Mouse (Mus musculus): ENCODE results near the gene Mpped2. TPM values are rescaled to one million over a fixed set of nuclear protein-coding genes. Genes with fewer than 3 reads are reported as not detected.

The Mpped2 gene
- polyA plus RNA-seq, 1 experiment from 2014 or later, result 102 TPM

DNA sequence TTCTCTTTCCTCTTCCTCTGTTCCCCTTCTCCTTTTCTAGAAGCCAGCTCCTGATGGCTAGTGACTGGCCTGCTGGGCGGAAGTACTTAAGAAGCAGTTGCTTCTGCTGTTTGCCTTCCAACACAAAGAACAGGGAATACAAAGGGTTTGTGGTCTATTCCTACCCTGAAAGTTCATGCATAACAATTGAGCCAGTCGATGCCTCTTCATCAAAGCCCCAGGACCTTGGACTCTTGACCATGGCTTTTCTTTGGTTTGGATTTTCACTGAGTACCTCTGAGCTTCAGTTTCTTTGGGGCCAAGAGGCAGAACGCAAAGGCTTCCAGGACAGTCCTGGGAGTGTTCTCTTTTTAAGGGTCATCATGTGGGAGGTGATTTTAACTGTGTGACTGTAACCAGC lies 57.8 kb downstream of the Mpped2 start:
- H3K4me2 ChIP-seq (ENCODE audit: low read depth, low read length), result no peak overlapping the region
- H3K9me3 ChIP-seq (replicated peaks; ENCODE audit: control insufficient read depth, low read length), result no peaks in the 10 kb centered on the region
- no peak overlapping the region for H3K27ac ChIP-seq (replicated peaks; ENCODE audit: low read depth, low read length)
- DNase-seq (ENCODE audit: low spot score), result no peak
- WGBS, result 69% methylated on average over 3 of the region's 3 CpGs
- no peak for ATAC-seq (replicated peaks; ENCODE audit: insufficient number of reproducible peaks, low FRiP score, low TSS enrichment, low read depth)
- no peak overlapping the region for H3K4me3 ChIP-seq (ENCODE audit: low read depth, low read length)
- no peaks in the 10 kb centered on the region for H3K27me3 ChIP-seq (ENCODE audit: control insufficient read depth, insufficient read depth, low read length)
- H3K4me1 ChIP-seq (ENCODE audit: control insufficient read depth, insufficient read depth, low read length), result no peaks in the 10 kb centered on the region
- H3K9ac ChIP-seq (replicated peaks; ENCODE audit: low read length), result no peak overlapping the region
- no peaks in the 10 kb centered on the region for H3K36me3 ChIP-seq (replicated peaks; ENCODE audit: control insufficient read depth, insufficient read depth, low read depth, low read length)

DNA sequence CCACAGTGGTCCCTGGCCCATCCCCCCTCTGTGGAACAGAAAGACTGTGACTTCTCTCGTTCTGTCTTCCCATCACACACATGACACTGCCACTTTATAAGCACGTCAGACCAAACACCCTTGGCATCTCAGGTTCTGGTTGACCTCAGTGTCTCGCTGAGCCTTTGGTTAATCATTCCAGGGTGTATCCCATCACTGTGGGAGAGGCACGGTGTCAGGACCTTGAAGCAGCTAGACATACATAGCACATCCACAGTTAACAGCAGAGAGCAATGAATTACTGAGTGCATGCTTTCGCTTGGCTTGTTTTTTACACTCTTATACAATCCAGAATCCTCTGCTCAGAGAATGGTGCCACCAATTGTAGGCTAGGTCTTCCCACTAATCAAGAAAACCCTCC lies 60.6 kb downstream of the Mpped2 start:
- Histone ChIP-seq H3K9me3 (replicated peaks; ENCODE audit: control insufficient read depth, low read length) (no peaks in the 10 kb centered on the region), H3K27me3 (ENCODE audit: control insufficient read depth, insufficient read depth, low read length) (no peaks in the 10 kb centered on the region), H3K27ac (replicated peaks; ENCODE audit: low read depth, low read length) (no peak overlapping the region), H3K4me2 (ENCODE audit: low read depth, low read length) (no peak overlapping the region), H3K9ac (replicated peaks; ENCODE audit: low read length) (no peak overlapping the region), H3K36me3 (replicated peaks; ENCODE audit: control insufficient read depth, insufficient read depth, low read depth, low read length) (no peaks in the 10 kb centered on the region), H3K4me1 (ENCODE audit: control insufficient read depth, insufficient read depth, low read length) (no peaks in the 10 kb centered on the region), H3K4me3 (ENCODE audit: low read depth, low read length) (no peak overlapping the region)
- ATAC-seq (replicated peaks; ENCODE audit: insufficient number of reproducible peaks, low FRiP score, low TSS enrichment, low read depth) (no peak), DNase-seq (ENCODE audit: low spot score) (no peak)
- WGBS, result 62% methylated on average over 5 of the region's 5 CpGs

DNA sequence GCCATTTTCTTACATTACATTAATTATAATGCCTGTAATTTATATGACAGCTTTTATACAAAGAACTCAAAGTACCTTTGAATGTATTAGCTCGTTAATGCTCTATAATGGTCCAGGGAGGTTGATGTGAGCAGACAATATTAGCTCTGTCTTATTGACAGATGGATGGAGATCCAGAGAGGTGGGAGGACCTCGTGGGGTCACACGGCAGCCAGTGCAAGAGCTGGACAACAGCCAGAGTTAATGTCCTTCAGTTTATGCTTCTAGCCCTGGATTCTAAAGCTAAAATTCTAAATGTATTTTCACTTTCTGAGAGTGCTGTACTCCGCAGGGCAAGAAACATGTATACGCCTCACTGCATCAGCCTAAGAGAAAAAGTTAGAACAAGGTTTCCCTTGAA lies 61.6 kb downstream of the Mpped2 start:
- H3K4me3 ChIP-seq (ENCODE audit: low read depth, low read length), result no peak overlapping the region
- DNase-seq (ENCODE audit: low spot score) (no peak), ATAC-seq (replicated peaks; ENCODE audit: insufficient number of reproducible peaks, low FRiP score, low TSS enrichment, low read depth) (no peak)
- 63% methylated on average over 5 of the region's 5 CpGs for WGBS
- H3K9me3 ChIP-seq (replicated peaks; ENCODE audit: control insufficient read depth, low read length), result no peaks in the 10 kb centered on the region
- H3K4me2 ChIP-seq (ENCODE audit: low read depth, low read length), result no peak overlapping the region
- H3K4me1 ChIP-seq (ENCODE audit: control insufficient read depth, insufficient read depth, low read length), result no peaks in the 10 kb centered on the region
- H3K27me3 ChIP-seq (ENCODE audit: control insufficient read depth, insufficient read depth, low read length), result no peaks in the 10 kb centered on the region
- no peaks in the 10 kb centered on the region for H3K36me3 ChIP-seq (replicated peaks; ENCODE audit: control insufficient read depth, insufficient read depth, low read depth, low read length)
- H3K27ac ChIP-seq (replicated peaks; ENCODE audit: low read depth, low read length), result no peak overlapping the region
- no peak overlapping the region for H3K9ac ChIP-seq (replicated peaks; ENCODE audit: low read length)

DNA sequence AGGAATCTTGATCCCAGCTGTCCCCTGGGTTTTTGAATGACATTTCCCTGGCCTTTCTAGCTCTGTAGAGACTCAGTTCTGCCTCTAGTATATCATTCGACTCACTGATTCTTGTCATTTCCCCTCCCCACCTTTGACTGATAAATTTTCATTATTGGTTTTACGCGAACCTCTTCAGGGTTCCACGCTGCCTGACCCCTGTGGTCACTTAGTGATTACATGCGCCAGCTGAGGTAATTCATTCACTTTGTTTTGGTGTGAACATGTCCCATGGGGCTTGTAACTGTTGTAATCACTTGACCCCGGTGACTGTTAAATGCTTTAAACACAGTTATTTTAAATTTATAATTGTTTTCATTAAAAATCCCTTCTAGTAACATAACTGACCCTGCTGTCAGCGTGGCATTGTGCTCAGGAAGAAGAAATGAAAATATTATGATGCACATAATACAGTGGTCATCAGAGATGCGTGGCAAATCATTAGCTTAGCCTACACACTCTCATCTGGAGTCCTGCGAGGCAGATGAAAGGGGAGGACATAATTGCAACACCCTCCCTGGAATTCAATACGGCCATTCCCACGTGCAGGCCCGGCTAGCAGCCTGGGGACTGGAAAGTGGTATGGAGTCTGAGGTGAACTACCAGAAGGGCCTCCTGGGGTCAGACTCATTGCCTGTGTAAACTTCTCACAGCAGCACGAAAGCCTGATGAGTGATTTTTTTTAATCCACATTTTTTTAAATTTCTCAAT lies 63.5 kb downstream of the Mpped2 start:
- no peaks in the 10 kb centered on the region for H3K27me3 ChIP-seq (ENCODE audit: control insufficient read depth, insufficient read depth, low read length)
- no peak overlapping the region for H3K27ac ChIP-seq (replicated peaks; ENCODE audit: low read depth, low read length)
- no peaks in the 10 kb centered on the region for H3K36me3 ChIP-seq (replicated peaks; ENCODE audit: control insufficient read depth, insufficient read depth, low read depth, low read length)
- H3K4me2 ChIP-seq (ENCODE audit: low read depth, low read length), result no peak overlapping the region
- H3K4me1 ChIP-seq (ENCODE audit: control insufficient read depth, insufficient read depth, low read length), result no peaks in the 10 kb centered on the region
- 22% methylated on average over 13 of the region's 13 CpGs for WGBS
- H3K9ac ChIP-seq (replicated peaks; ENCODE audit: low read length), result no peak overlapping the region
- no peak overlapping the region for H3K4me3 ChIP-seq (ENCODE audit: low read depth, low read length)
- H3K9me3 ChIP-seq (replicated peaks; ENCODE audit: control insufficient read depth, low read length), result no peaks in the 10 kb centered on the region
- ATAC-seq (replicated peaks; ENCODE audit: insufficient number of reproducible peaks, low FRiP score, low TSS enrichment, low read depth) (0 out of 2 replicates have a peak, but pooled peaks have one; percentile 49), DNase-seq (ENCODE audit: low spot score) (no peak)

DNA sequence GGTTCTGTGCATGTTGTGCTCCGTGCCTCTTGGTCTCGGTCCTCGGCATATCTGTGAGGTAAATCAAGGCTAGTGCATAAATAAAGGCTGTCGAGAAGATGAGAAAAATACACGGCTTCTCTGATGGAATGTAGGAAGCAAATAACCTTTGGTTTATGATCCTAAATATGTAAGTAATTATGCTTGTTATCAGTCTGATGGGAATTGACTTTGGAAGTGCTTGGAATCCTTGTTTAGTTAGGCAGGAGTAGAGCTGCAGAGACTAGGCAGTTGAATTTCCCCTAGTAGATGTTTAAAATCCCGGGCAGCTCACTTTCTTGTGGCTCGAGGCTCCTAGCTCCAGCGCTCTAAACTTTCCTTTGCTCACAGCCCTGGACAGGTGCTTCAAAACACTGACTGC lies 69.9 kb downstream of the Mpped2 start:
- Histone ChIP-seq H3K9me3 (replicated peaks; ENCODE audit: control insufficient read depth, low read length) (no peaks in the 10 kb centered on the region), H3K4me1 (ENCODE audit: control insufficient read depth, insufficient read depth, low read length) (no peaks in the 10 kb centered on the region), H3K27ac (replicated peaks; ENCODE audit: low read depth, low read length) (no peak overlapping the region), H3K36me3 (replicated peaks; ENCODE audit: control insufficient read depth, insufficient read depth, low read depth, low read length) (no peaks in the 10 kb centered on the region), H3K4me3 (ENCODE audit: low read depth, low read length) (no peak overlapping the region), H3K27me3 (ENCODE audit: control insufficient read depth, insufficient read depth, low read length) (no peaks in the 10 kb centered on the region), H3K4me2 (ENCODE audit: low read depth, low read length) (no peak overlapping the region), H3K9ac (replicated peaks; ENCODE audit: low read length) (no peak overlapping the region)
- 48% methylated on average over 8 of the region's 8 CpGs for WGBS
- ATAC-seq (replicated peaks; ENCODE audit: insufficient number of reproducible peaks, low FRiP score, low TSS enrichment, low read depth) (no peak), DNase-seq (ENCODE audit: low spot score) (no peak)

DNA sequence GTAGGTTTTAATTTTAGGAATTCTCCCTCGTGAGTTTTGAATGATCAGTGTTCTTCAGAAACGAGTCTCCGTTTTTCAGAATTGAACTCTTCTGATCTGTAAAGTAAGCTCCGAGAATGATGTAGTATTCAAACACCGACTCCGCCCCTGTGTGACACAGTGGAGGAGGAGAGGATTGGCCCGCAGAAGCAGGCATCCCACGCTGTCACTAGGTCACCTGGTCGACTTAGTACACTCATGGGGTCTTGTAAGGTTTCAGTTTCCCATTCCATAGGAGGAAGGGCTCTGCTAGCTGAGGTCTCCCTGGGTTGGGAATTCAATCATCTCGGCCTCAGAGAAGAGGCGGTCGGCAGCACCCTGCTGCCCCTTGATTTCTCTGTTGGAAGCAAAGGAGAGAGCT lies 76.2 kb downstream of the Mpped2 start:
- ATAC-seq (replicated peaks; ENCODE audit: insufficient number of reproducible peaks, low FRiP score, low TSS enrichment, low read depth) (no peak), DNase-seq (ENCODE audit: low spot score) (no peak)
- Histone ChIP-seq H3K9ac (replicated peaks; ENCODE audit: low read length) (no peak overlapping the region), H3K4me1 (ENCODE audit: control insufficient read depth, insufficient read depth, low read length) (no peaks in the 10 kb centered on the region), H3K4me2 (ENCODE audit: low read depth, low read length) (no peak overlapping the region), H3K27me3 (ENCODE audit: control insufficient read depth, insufficient read depth, low read length) (no peaks in the 10 kb centered on the region), H3K4me3 (ENCODE audit: low read depth, low read length) (no peak overlapping the region), H3K27ac (replicated peaks; ENCODE audit: low read depth, low read length) (no peak overlapping the region), H3K9me3 (replicated peaks; ENCODE audit: control insufficient read depth, low read length) (no peaks in the 10 kb centered on the region), H3K36me3 (replicated peaks; ENCODE audit: control insufficient read depth, insufficient read depth, low read depth, low read length) (no peaks in the 10 kb centered on the region)
- WGBS, result 82% methylated on average over 12 of the region's 12 CpGs

DNA sequence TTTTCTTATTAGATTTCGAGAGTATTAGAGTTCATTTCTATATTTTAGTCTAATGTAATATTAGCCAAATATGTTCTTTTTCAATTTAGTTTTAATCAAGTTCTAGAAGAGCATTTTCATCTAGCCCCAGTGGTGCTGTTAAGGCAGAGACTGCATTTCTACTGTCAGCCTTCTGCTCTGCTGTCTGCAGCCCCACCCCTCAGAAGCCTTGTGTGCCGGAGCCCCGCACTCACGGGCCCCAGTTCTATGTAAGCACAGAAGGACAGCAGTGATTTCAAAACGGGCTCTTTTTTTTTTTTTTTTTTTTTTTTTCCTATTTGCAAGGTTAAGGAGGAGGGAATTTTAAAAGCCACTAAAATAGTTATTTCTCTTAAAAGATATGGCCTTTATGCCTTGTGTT lies 79.6 kb downstream of the Mpped2 start:
- WGBS, result 53% methylated on average over 5 of the region's 5 CpGs
- no peak for DNase-seq (ENCODE audit: low spot score)

DNA sequence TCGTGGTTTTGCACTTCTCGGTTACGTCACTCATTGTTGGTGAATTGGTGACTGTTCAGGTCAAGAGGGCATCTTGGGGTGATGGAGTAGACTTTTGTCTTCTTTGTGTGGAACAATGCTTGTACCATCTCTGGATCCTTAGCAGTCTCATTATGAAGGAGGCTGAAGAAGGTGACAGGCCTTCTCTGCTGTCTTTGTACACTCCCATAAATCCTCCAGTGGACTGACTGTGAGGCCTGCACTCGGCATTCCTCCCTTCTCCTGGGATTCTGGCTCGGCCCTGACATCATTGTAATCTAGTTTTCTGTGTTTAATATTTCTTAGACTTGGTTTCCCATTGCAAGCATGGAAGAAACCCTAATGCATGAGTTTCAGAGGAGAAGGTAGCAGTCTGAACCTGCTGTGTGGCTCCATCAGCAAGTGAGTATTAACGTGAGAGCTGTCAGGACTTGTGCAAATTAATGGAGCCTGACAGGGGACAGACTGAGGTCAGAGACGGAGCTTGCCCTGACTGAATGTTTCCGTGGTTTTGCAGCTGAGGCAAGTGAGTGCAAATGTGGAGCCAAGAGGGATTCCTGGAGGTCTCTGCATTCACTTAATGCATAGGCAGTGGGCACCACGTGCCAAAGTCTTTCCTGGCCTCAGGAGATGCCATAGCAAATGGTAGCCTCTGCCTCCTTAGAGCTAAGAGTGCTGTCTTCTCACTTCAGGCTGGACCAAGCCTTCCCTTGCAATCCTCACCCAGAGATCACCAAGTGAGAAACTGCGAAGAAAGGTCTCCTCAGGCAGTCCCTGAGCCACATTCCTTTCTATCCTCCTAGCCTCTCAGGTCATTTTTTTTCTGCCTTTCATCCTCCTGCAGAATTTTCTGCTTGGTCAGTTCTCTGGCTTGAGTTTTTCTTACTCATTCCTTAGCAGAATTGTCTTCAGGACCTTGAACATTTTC lies 81.5 kb downstream of the Mpped2 start:
- ATAC-seq (replicated peaks; ENCODE audit: insufficient number of reproducible peaks, low FRiP score, low TSS enrichment, low read depth), result no peak
- no peaks in the 10 kb centered on the region for H3K4me1 ChIP-seq (ENCODE audit: control insufficient read depth, insufficient read depth, low read length)
- no peak overlapping the region for H3K9ac ChIP-seq (replicated peaks; ENCODE audit: low read length)
- WGBS, result 43% methylated on average over 10 of the region's 10 CpGs
- H3K4me3 ChIP-seq (ENCODE audit: low read depth, low read length), result no peak overlapping the region
- no peak for DNase-seq (ENCODE audit: low spot score)
- H3K27ac ChIP-seq (replicated peaks; ENCODE audit: low read depth, low read length), result no peak overlapping the region
- H3K4me2 ChIP-seq (ENCODE audit: low read depth, low read length), result no peak overlapping the region
- no peaks in the 10 kb centered on the region for H3K9me3 ChIP-seq (replicated peaks; ENCODE audit: control insufficient read depth, low read length)
- no peaks in the 10 kb centered on the region for H3K27me3 ChIP-seq (ENCODE audit: control insufficient read depth, insufficient read depth, low read length)
- no peaks in the 10 kb centered on the region for H3K36me3 ChIP-seq (replicated peaks; ENCODE audit: control insufficient read depth, insufficient read depth, low read depth, low read length)

More for the DNA sequence above, 79.6 kb downstream of the Mpped2 start:
- no peak overlapping the region for H3K4me3 ChIP-seq (ENCODE audit: low read depth, low read length)
- H3K4me1 ChIP-seq (ENCODE audit: control insufficient read depth, insufficient read depth, low read length), result no peaks in the 10 kb centered on the region
- no peaks in the 10 kb centered on the region for H3K27me3 ChIP-seq (ENCODE audit: control insufficient read depth, insufficient read depth, low read length)
- no peak for ATAC-seq (replicated peaks; ENCODE audit: insufficient number of reproducible peaks, low FRiP score, low TSS enrichment, low read depth)
- no peak overlapping the region for H3K4me2 ChIP-seq (ENCODE audit: low read depth, low read length)
- H3K9me3 ChIP-seq (replicated peaks; ENCODE audit: control insufficient read depth, low read length), result no peaks in the 10 kb centered on the region
- H3K27ac ChIP-seq (replicated peaks; ENCODE audit: low read depth, low read length), result no peak overlapping the region
- no peaks in the 10 kb centered on the region for H3K36me3 ChIP-seq (replicated peaks; ENCODE audit: control insufficient read depth, insufficient read depth, low read depth, low read length)
- H3K9ac ChIP-seq (replicated peaks; ENCODE audit: low read length), result no peak overlapping the region

All from embryonic facial prominence, embryonic 11.5 days (tissue).